Mouse (Mus musculus) embryonic facial prominence, embryonic 11.5 days (tissue): Measurements from ENCODE around the gene Chmp2b. TPM values are rescaled to one million over a fixed set of nuclear protein-coding genes. Genes with fewer than 3 reads are reported as not detected.

ENCODE experiments used
- ATAC-seq: fragments of 200-750 bp; cut with Nextera tagmentation; replicated peaks from 2 replicates; pipeline ENCODE4 v1.8.0; 2017; ENCODE audit warnings: low read depth; ENCODE audit not compliant: insufficient number of reproducible peaks, low FRiP score, low TSS enrichment
- DNase-seq: peaks from one replicate; pipeline ENCODE4 v3.0.0-alpha.2; 2015; ENCODE audit warnings: low spot score
- H3K27ac ChIP-seq: fragments of 300-500 bp; sonication (generic); replicated peaks from 2 replicates; pipeline ENCODE4 v1.5.1; 2014; ENCODE audit warnings: mild to moderate bottlenecking, low read depth, low read length, control low read depth
- H3K27me3 ChIP-seq: fragments of 300-500 bp; sonication (generic); 2 replicates; pipeline ENCODE4 v1.6.1; 2014; ENCODE audit warnings: mild to moderate bottlenecking, low read length, moderate library complexity, mixed read lengths; ENCODE audit not compliant: control insufficient read depth, insufficient read depth
- H3K36me3 ChIP-seq: fragments of 300-500 bp; sonication (generic); replicated peaks from 2 replicates; pipeline ENCODE4 v1.6.1; 2014; ENCODE audit warnings: low read depth, mild to moderate bottlenecking, low read length, moderate library complexity, mixed read lengths; ENCODE audit not compliant: control insufficient read depth, insufficient read depth
- H3K4me1 ChIP-seq: fragments of 300-500 bp; sonication (generic); 2 replicates; pipeline ENCODE4 v1.6.1; 2014; ENCODE audit warnings: low read length, mixed read lengths; ENCODE audit not compliant: control insufficient read depth, insufficient read depth
- H3K4me2 ChIP-seq: fragments of 300-500 bp; sonication (generic); 2 replicates; pipeline ENCODE4 v1.6.1; 2014; ENCODE audit warnings: low read depth, mild to moderate bottlenecking, control low read depth, low read length, moderate library complexity
- H3K4me3 ChIP-seq: fragments of 300-500 bp; sonication (generic); 2 replicates; pipeline ENCODE4 v1.5.1; 2014; ENCODE audit warnings: low read depth, low read length, control low read depth
- H3K9ac ChIP-seq: fragments of 300-500 bp; sonication (generic); replicated peaks from 2 replicates; pipeline ENCODE4 v1.6.1; 2014; ENCODE audit warnings: mild to moderate bottlenecking, control low read depth, low read length
- H3K9me3 ChIP-seq: fragments of 300-500 bp; sonication (generic); replicated peaks from 2 replicates; pipeline ENCODE4 v1.6.1; 2016; ENCODE audit warnings: mild to moderate bottlenecking, low read length, inconsistent platforms, mixed read lengths; ENCODE audit not compliant: control insufficient read depth
- WGBS: fragments of 180-500 bp; shearing (Covaris S2); extraction: QIAGEN DNeasy Blood & Tissue Kit; methylation state at CpG from one replicate; pipeline ENCODE4 v1.1.7; 2014; 5-methylcytosine and 5-hydroxymethylcytosine counted together
- polyA plus RNA-seq: library from polyadenylated mRNA; unstranded; fragments of >200 nt; fragmentation: Nextera tagmentation; extraction: Ambion mirVana; gene quantifications from 2 replicates; pipeline ENCODE4 v1.2.1, GENCODE M21; 2014

The Chmp2b gene
- 87.7 and 92.5 TPM in 2 replicates for polyA plus RNA-seq

- H3K9ac ChIP-seq: peak within 1 kb of the TSS; percentile 76
- H3K9me3 ChIP-seq: no peaks in the 10 kb centered on the region
- no peaks in the 10 kb centered on the region for H3K4me1 ChIP-seq
- DNase-seq: peak; percentile 90
- no peaks in the 10 kb centered on the region for H3K27me3 ChIP-seq
- peak within 1 kb of the TSS; percentile 58 for H3K4me2 ChIP-seq
- H3K4me3 ChIP-seq: peak within 1 kb of the TSS; percentile 63
- H3K36me3 ChIP-seq: no peaks in the 10 kb centered on the region
- under 1% methylated on average over 69 of the region's 69 CpGs for WGBS
- H3K27ac ChIP-seq: peak within 1 kb of the TSS; percentile 47; the same call in 1 of the 2 replicates
- peak; percentile 89 for ATAC-seq
Measured at GRCm38 (mm10) chr16:65561963-65562863, at the start of gene Chmp2b. Gene Chmp2b, minus strand, starts transcription at chr16:65562726.

GRCm38 (mm10) chr16:65611678-65612077 lies 49.2 kb upstream of the Chmp2b start:
- WGBS: 86% methylated on average over 1 of the region's 1 CpGs
- Histone ChIP-seq H3K4me2 (no peak overlapping the region), H3K4me3 (no peak overlapping the region), H3K27ac (no peak overlapping the region), H3K9ac (no peak overlapping the region), H3K9me3 (no peaks in the 10 kb centered on the region), H3K4me1 (no peaks in the 10 kb centered on the region), H3K36me3 (no peaks in the 10 kb centered on the region), H3K27me3 (no peaks in the 10 kb centered on the region)
- DNase-seq (no peak), ATAC-seq (no peak)

- H3K36me3 ChIP-seq: no peaks in the 10 kb centered on the region
- WGBS: 81% methylated on average over 4 of the region's 4 CpGs
- H3K9ac ChIP-seq: no peak overlapping the region
- DNase-seq (no peak), ATAC-seq (no peak)
- H3K9me3 ChIP-seq: no peaks in the 10 kb centered on the region
- H3K4me3 ChIP-seq: no peak overlapping the region
- H3K27me3 ChIP-seq: no peaks in the 10 kb centered on the region
- no peak overlapping the region for H3K4me2 ChIP-seq
- no peak overlapping the region for H3K27ac ChIP-seq
- no peaks in the 10 kb centered on the region for H3K4me1 ChIP-seq
Measured at GRCm38 (mm10) chr16:65600798-65601197, 38.3 kb upstream of the Chmp2b start.

- no peak overlapping the region for H3K4me3 ChIP-seq
- H3K4me2 ChIP-seq: no peak overlapping the region
- 85% methylated on average over 7 of the region's 7 CpGs for WGBS
- H3K36me3 ChIP-seq: no peaks in the 10 kb centered on the region
- no peak for ATAC-seq
- no peak for DNase-seq
- H3K27ac ChIP-seq: no peak overlapping the region
- H3K9me3 ChIP-seq: no peaks in the 10 kb centered on the region
- no peaks in the 10 kb centered on the region for H3K27me3 ChIP-seq
- H3K4me1 ChIP-seq: no peaks in the 10 kb centered on the region
- no peak overlapping the region for H3K9ac ChIP-seq
Measured at GRCm38 (mm10) chr16:65586111-65586865, 23.8 kb upstream of the Chmp2b start.

- Histone ChIP-seq H3K36me3 (no peaks in the 10 kb centered on the region), H3K9me3 (no peaks in the 10 kb centered on the region), H3K4me2 (no peak overlapping the region), H3K9ac (no peak overlapping the region), H3K4me3 (no peak overlapping the region), H3K27me3 (no peaks in the 10 kb centered on the region), H3K27ac (no peak overlapping the region), H3K4me1 (no peaks in the 10 kb centered on the region)
- WGBS: 81% methylated on average over 2 of the region's 2 CpGs
- no peak for DNase-seq
- ATAC-seq: no peak
Measured at GRCm38 (mm10) chr16:65585699-65586098, 23.2 kb upstream of the Chmp2b start.

GRCm38 (mm10) chr16:65577298-65578029 lies 14.9 kb upstream of the Chmp2b start:
- no peak for ATAC-seq
- no peak overlapping the region for H3K9ac ChIP-seq
- H3K27ac ChIP-seq: no peak overlapping the region
- H3K4me1 ChIP-seq: no peaks in the 10 kb centered on the region
- WGBS: 54% methylated on average over 6 of the region's 6 CpGs
- no peaks in the 10 kb centered on the region for H3K9me3 ChIP-seq
- H3K27me3 ChIP-seq: no peaks in the 10 kb centered on the region
- H3K36me3 ChIP-seq: no peaks in the 10 kb centered on the region
- H3K4me3 ChIP-seq: no peak overlapping the region
- no peak overlapping the region for H3K4me2 ChIP-seq
- DNase-seq: no peak

- no peak overlapping the region for H3K4me2 ChIP-seq
- H3K36me3 ChIP-seq: no peaks in the 10 kb centered on the region
- H3K4me1 ChIP-seq: no peaks in the 10 kb centered on the region
- no peak overlapping the region for H3K9ac ChIP-seq
- ATAC-seq (no peak), DNase-seq (no peak)
- no peak overlapping the region for H3K27ac ChIP-seq
- H3K27me3 ChIP-seq: no peaks in the 10 kb centered on the region
- H3K9me3 ChIP-seq: no peaks in the 10 kb centered on the region
- H3K4me3 ChIP-seq: no peak overlapping the region
- WGBS: 78% methylated on average over 4 of the region's 4 CpGs
Measured at GRCm38 (mm10) chr16:65568853-65569252, 6.3 kb upstream of the Chmp2b start.
